Mouse (Mus musculus) spleen, postnatal 4 days (tissue): Measurements from ENCODE around the gene Rnf167.

Experiments used
- DNase-seq, 2 experiments: peaks; one replicate each; pipeline ENCODE4 v3.0.0; 2022; ENCODE audit warnings: low spot score in 2 of 2

Gene Rnf167

GRCm38 (mm10) chr11:70654923-70655570 is 8.0 kb downstream of the Rnf167 start:
- DNase-seq, result peak; percentile 77 to 89

- DNase-seq, result peak; percentile 51 to 78
Observed at GRCm38 (mm10) chr11:70655571-70656455, 8.8 kb downstream of the Rnf167 start.

GRCm38 (mm10) chr11:70656456-70656927 is 9.5 kb downstream of the Rnf167 start:
- DNase-seq, result peak in 1 of 2 experiments; percentile 68

GRCm38 (mm10) chr11:70656964-70657363 is 9.9 kb downstream of the Rnf167 start, which contains the start of gene Eno3:
TSS of gene Eno3 (plus strand) at chr11:70657202.
- DNase-seq, result peak in 1 of 2 experiments; percentile 66

GRCm38 (mm10) chr11:70657573-70657972 is 10.5 kb downstream of the Rnf167 start:
- no peak for DNase-seq

GRCm38 (mm10) chr11:70657991-70658390 is 11.0 kb downstream of the Rnf167 start:
- DNase-seq, result no peak

- no peak for DNase-seq
Observed at GRCm38 (mm10) chr11:70658521-70658920, 11.5 kb downstream of the Rnf167 start.

- DNase-seq, result no peak
Observed at GRCm38 (mm10) chr11:70658942-70659341, 11.9 kb downstream of the Rnf167 start.

- no peak for DNase-seq
Observed at GRCm38 (mm10) chr11:70660571-70660970, 13.5 kb downstream of the Rnf167 start.

- DNase-seq, result no peak
Observed at GRCm38 (mm10) chr11:70663101-70663500, 16.1 kb downstream of the Rnf167 start.

GRCm38 (mm10) chr11:70663957-70664356 is 16.9 kb downstream of the Rnf167 start:
- no peak for DNase-seq

- DNase-seq, result no peak
Observed at GRCm38 (mm10) chr11:70664741-70665140, 17.7 kb downstream of the Rnf167 start.

GRCm38 (mm10) chr11:70666687-70667086 is 19.7 kb downstream of the Rnf167 start:
- DNase-seq, result no peak

GRCm38 (mm10) chr11:70667271-70668150 is 20.5 kb downstream of the Rnf167 start:
- no peak for DNase-seq

GRCm38 (mm10) chr11:70668335-70668770 is 21.3 kb downstream of the Rnf167 start:
- peak in 1 of 2 experiments; percentile 81 for DNase-seq

GRCm38 (mm10) chr11:70668771-70669505 is 21.9 kb downstream of the Rnf167 start, which contains the start of gene Spag7:
TSS of gene Spag7 (minus strand) at chr11:70669416.
- DNase-seq, result peak; percentile 92

GRCm38 (mm10) chr11:70669582-70670345 is 22.7 kb downstream of the Rnf167 start:
- DNase-seq, result peak; percentile 81 to 90

- no peak for DNase-seq
Observed at GRCm38 (mm10) chr11:70670483-70670882, 23.4 kb downstream of the Rnf167 start.

GRCm38 (mm10) chr11:70671333-70672047 is 24.5 kb downstream of the Rnf167 start:
- no peak for DNase-seq
